ENCODE assay signal across 8 mouse cellular contexts in the genomic region with DNA sequence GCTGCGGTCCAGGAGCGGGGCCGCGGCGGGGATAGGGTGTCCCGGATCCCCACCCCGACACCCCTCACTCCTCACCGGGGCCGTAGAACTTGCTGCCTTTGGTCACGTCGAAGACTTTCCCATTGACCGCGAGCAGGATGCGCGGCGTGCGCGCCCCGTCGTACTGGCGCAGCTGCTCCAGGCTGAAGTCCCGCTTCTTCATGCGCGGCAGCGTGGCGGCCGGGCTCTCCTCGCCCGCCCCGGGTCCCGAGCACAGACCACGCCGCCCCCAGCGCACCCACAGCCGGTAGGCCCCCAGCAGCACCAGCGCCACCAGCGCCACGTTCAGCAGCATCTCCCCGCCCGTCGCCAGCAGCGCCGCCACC. TPM values are rescaled to one million over a fixed set of nuclear protein-coding genes. Genes with fewer than 3 reads are reported as not detected.
A peak's percentile ranks its signal among the peaks of the same experiment; 100 is the strongest.
DNase-seq lines count a peak whose midpoint lies in the region; ATAC-seq and TF ChIP-seq lines count a peak whose summit lies in the region.

No protein-coding gene starts in this region.

- peak overlapping the region; percentile 75 for H3K9ac ChIP-seq in lung, embryonic 14.5 days
- peak overlapping the region; percentile 80 for H3K9ac ChIP-seq in hindbrain, postnatal 0 days (replicated peaks; ENCODE audit: low read length)
- peak overlapping the region; percentile 89 for H3K9ac ChIP-seq in midbrain, embryonic 16.5 days (ENCODE audit: low read depth, low read length)

- peak; percentile 53 for DNase-seq in lung, embryonic 14.5 days
- no peak for DNase-seq in lung, postnatal 14 days
- peak; percentile 59 for DNase-seq in embryo, embryonic 11 days
- DNase-seq in hindbrain, postnatal 0 days (ENCODE audit: low spot score) = no peak
- DNase-seq in B cell, adult 2 months = no peak
- no peak for DNase-seq in adrenal gland, postnatal 10 days

- no peaks in the 10 kb centered on the region for H3K9me3 ChIP-seq in lung, embryonic 14.5 days (ENCODE audit: low read depth, low read length)
- no peaks in the 10 kb centered on the region for H3K9me3 ChIP-seq in hindbrain, postnatal 0 days (ENCODE audit: low read length)
- H3K9me3 ChIP-seq in midbrain, embryonic 16.5 days (replicated peaks; ENCODE audit: control insufficient read depth, low read length, poor library complexity, severe bottlenecking) = no peaks in the 10 kb centered on the region

- WGBS in lung, embryonic 14.5 days = under 1% methylated on average over 40 of the region's 43 CpGs
- under 1% methylated on average over 29 of the region's 43 CpGs for WGBS in hindbrain, postnatal 0 days
- WGBS in midbrain, embryonic 16.5 days = under 1% methylated on average over 34 of the region's 43 CpGs

- H3K4me1 ChIP-seq in lung, embryonic 14.5 days (ENCODE audit: insufficient read depth) = 0 out of 2 replicates have a peak, but pooled peaks cover 3% of the 10 kb centered on the region
- H3K4me1 ChIP-seq in hindbrain, postnatal 0 days (ENCODE audit: insufficient read depth, low read length) = peaks cover 12% of the 10 kb centered on the region
- H3K4me1 ChIP-seq in midbrain, embryonic 16.5 days (ENCODE audit: control insufficient read depth, insufficient read depth, low read length) = peaks cover 23% of the 10 kb centered on the region

- H3K27ac ChIP-seq in lung, embryonic 14.5 days (ENCODE audit: low read depth) = peak overlapping the region; percentile 69
- peak overlapping the region; percentile 84 for H3K27ac ChIP-seq in hindbrain, postnatal 0 days
- H3K27ac ChIP-seq in midbrain, embryonic 16.5 days (ENCODE audit: low read length) = peak overlapping the region; percentile 91

- ATAC-seq in lung, embryonic 14.5 days (ENCODE audit: insufficient read depth) = peak; percentile 52
- peak; percentile 49 for ATAC-seq in hindbrain, postnatal 0 days
- ATAC-seq in midbrain, embryonic 16.5 days = peak; percentile 71
- ATAC-seq in megakaryocyte progenitor cell, adult 5-6 weeks (replicated peaks; ENCODE audit: poor library complexity) = no peak

- no peaks in the 10 kb centered on the region for H3K36me3 ChIP-seq in lung, embryonic 14.5 days (ENCODE audit: insufficient read depth)
- H3K36me3 ChIP-seq in hindbrain, postnatal 0 days (ENCODE audit: insufficient read depth, low read length) = no peaks in the 10 kb centered on the region
- H3K36me3 ChIP-seq in midbrain, embryonic 16.5 days (ENCODE audit: control insufficient read depth, insufficient read depth, low read length) = no peaks in the 10 kb centered on the region

- H3K27me3 ChIP-seq in lung, embryonic 14.5 days (ENCODE audit: insufficient read depth, low read length) = no peaks in the 10 kb centered on the region
- no peaks in the 10 kb centered on the region for H3K27me3 ChIP-seq in hindbrain, postnatal 0 days (ENCODE audit: insufficient read depth, low read length)
- no peaks in the 10 kb centered on the region for H3K27me3 ChIP-seq in midbrain, embryonic 16.5 days (ENCODE audit: control insufficient read depth, insufficient read depth, low read depth, low read length)

- TF ChIP-seq CTCF in lung, embryonic 14.5 days (IDR thresholded peaks at IDR 0.05; ENCODE audit: low read depth) = no peak
- no peak for TF ChIP-seq CTCF in hindbrain, postnatal 0 days (IDR thresholded peaks at IDR 0.05; ENCODE audit: low read depth)

- H3K4me2 ChIP-seq in lung, embryonic 14.5 days = peak overlapping the region; percentile 90
- peak overlapping the region; percentile 93 for H3K4me2 ChIP-seq in hindbrain, postnatal 0 days (ENCODE audit: low read depth, low read length)
- peak overlapping the region; percentile 77 for H3K4me2 ChIP-seq in midbrain, embryonic 16.5 days (ENCODE audit: low read length)

- H3K4me3 ChIP-seq in lung, embryonic 14.5 days (ENCODE audit: low read depth, low read length) = peak overlapping the region; percentile 74
- H3K4me3 ChIP-seq in hindbrain, postnatal 0 days (ENCODE audit: low read length) = peak overlapping the region; percentile 91
- H3K4me3 ChIP-seq in midbrain, embryonic 16.5 days (ENCODE audit: low read depth, low read length) = peak overlapping the region; percentile 92

RNA-seq across cellular contexts. Expression of gene Pgrmc2, which starts 0.3 kb away (rescaled TPM):
- polyA plus RNA-seq in lung, embryonic 14.5 days (2014; fragmentation: Nextera tagmentation; extraction: Ambion mirVana) = 22.1 and 26.5 TPM in 2 replicates
- 25.3 and 27.1 TPM in 2 replicates for total RNA-seq in hindbrain, postnatal 0 days (2014; rRNA removed)
- polyA plus RNA-seq in hindbrain, postnatal 0 days (2015; fragmentation: Nextera tagmentation; extraction: Ambion mirVana) = 27.2 and 28.7 TPM in 2 replicates
- 25.8 and 27.3 TPM in 2 replicates for polyA plus RNA-seq in midbrain, embryonic 16.5 days (2015; fragmentation: Nextera tagmentation; extraction: Ambion mirVana)
- total RNA-seq in megakaryocyte progenitor cell, adult 5-6 weeks (2015) = 22.8 and 30.2 TPM in 2 replicates
- 15.1 and 20.3 TPM in 2 replicates for total RNA-seq in megakaryocyte progenitor cell, adult 5-6 weeks (2017)
- total RNA-seq in adrenal gland, postnatal 10 days (2021) = 10 to 100 TPM; 43.6 to 45.7 TPM

Comparison
In these comparisons a context has a peak if more than half of its experiments do, and no peak if none do; other contexts are left out.
1. DNase-seq: peak in lung, embryonic 14.5 days (single experiment) and embryo, embryonic 11 days (single experiment); none in lung, postnatal 14 days (single experiment), hindbrain, postnatal 0 days (single experiment), B cell, adult 2 months (0 of 2) and adrenal gland, postnatal 10 days (single experiment).
2. Peak in every context shown above with its lines, with median percentiles within 50 percentile points of each other: H3K27ac ChIP-seq, H3K4me2 ChIP-seq, H3K4me3 ChIP-seq and H3K9ac ChIP-seq.